Mouse (Mus musculus) CD4-positive helper T cell, adult 2 months (primary cell): ENCODE data around the gene Lrfn4.

ENCODE experiments used
- DNase-seq: peaks from one replicate; pipeline ENCODE4 v3.0.0-alpha.2; 2012; ENCODE audit warnings: low read depth, missing footprints, low spot score

Gene Lrfn4

GRCm38 (mm10) chr19:4569356-4570236, 45.9 kb downstream of the Lrfn4 start:
- no peak for DNase-seq

GRCm38 (mm10) chr19:4568832-4569231, 46.6 kb downstream of the Lrfn4 start:
- no peak for DNase-seq

DNA sequence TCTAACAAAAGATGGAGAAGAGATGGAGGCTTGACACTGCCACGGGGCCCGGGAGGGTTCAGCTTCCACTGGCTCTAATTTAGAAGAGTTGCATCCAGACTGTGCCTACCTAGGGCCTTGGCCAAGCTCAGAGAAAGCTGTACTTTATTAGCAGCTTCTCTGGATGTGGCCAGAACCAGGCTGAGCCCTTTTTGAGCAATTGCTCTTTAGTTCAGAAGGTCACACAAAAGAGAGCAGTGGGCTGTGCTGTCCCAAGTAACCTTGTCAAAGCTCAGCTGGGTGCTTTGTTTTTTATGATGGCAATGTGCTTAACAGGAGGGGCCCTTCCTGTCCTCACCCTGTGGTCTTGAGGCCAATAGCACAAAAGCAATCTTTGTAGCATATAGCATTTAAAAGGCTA, 47.8 kb downstream of the Lrfn4 start:
- DNase-seq: no peak

DNA sequence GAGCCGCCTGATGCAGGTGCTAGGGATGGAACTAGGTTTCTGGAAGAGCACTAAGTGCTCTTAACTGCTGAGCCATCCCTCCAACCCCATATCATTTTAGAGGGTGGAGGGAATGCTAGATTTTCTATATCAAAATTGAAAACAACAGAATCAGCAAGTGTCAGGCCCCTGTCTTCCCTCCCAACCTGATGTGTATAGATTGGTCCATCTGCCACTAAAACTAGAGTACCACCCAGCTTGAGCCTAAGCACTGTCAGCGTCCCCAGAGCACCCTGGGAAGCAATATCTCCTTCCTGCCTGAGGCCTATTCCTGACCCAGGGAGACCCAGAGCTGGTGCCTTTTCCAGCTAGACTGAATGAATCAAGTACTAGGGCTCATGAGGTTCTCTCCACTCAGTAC, 48.6 kb downstream of the Lrfn4 start:
- no peak for DNase-seq

DNA sequence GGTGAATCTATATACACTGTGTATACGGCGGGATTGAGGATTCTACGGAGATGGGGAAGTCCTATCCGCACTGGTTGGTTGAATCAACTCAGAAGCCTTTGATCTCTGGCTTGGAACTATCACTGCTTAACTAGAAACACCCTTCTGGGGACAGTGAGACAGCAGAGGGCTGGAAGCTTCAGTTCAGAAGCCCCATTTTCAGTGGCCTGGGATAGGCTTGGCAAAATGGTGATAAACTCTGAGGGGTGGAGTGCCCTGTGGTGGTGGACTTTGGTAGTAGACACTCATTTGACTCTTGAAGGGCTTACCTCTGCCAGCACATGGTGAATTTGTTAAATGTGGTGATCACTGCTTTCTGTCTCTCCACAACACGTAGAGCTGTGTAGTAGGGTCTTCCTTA, 49.8 kb downstream of the Lrfn4 start:
- no peak for DNase-seq
